Mouse (Mus musculus) cortical plate, adult 2 months (tissue): ENCODE measurements around the gene Pars2.

Experiments used
- CTCF ChIP-seq: fragments of 200-500 bp; IDR thresholded peaks from 2 replicates; pipeline ENCODE4 v1.5.1; 2011; ENCODE audit warnings: mild to moderate bottlenecking, control low read depth, low read length; ENCODE audit not compliant: insufficient read depth; ENCODE audit errors: extremely low read depth
- POLR2A ChIP-seq: fragments of 200-500 bp; IDR thresholded peaks from 2 replicates; pipeline ENCODE4 v1.6.1; 2011; ENCODE audit warnings: mild to moderate bottlenecking, low read length, control low read depth; ENCODE audit not compliant: insufficient read depth; ENCODE audit errors: extremely low read depth

GRCm38 (mm10) chr4:106663956-106664470 lies 13.1 kb downstream of the Pars2 start:
- TF ChIP-seq CTCF (no peak), POLR2A (no peak)
